Mouse (Mus musculus): ENCODE measurements around the gene Gm13287. TPM values are rescaled to one million over a fixed set of nuclear protein-coding genes. Genes with fewer than 3 reads are reported as not detected.
"Not testable (repeated sequence)": the region's sequence is repeated elsewhere in the genome, so short reads cannot be mapped to it uniquely, and the experiment has no call there.

Gene Gm13287
- not detected in 2 replicates for polyA plus RNA-seq (2014; fragmentation: Nextera tagmentation; extraction: Ambion mirVana)

- H3K4me3 ChIP-seq (ENCODE audit: low read length); H3K9ac ChIP-seq (ENCODE audit: low read depth, low read length); ATAC-seq (ENCODE audit: low FRiP score, low TSS enrichment); H3K4me1 ChIP-seq (ENCODE audit: control insufficient read depth, insufficient read depth, low read length); H3K27me3 ChIP-seq (ENCODE audit: control insufficient read depth, insufficient read depth, low read length); H3K4me2 ChIP-seq (replicated peaks; ENCODE audit: low read depth, low read length); H3K9me3 ChIP-seq (ENCODE audit: control insufficient read depth, low read length); H3K27ac ChIP-seq (ENCODE audit: low read depth, low read length); H3K36me3 ChIP-seq (ENCODE audit: control insufficient read depth, insufficient read depth, low read length): not testable (repeated sequence)
- no CpG with 5 or more reads among the region's 29 CpGs for WGBS
Measured at GRCm38 (mm10) chr4:88802954-88803353, at the start of gene Gm13287. Gm13287 (plus strand) TSS chr4:88803254.

- not testable (repeated sequence) for H3K9ac ChIP-seq (ENCODE audit: low read depth, low read length); H3K4me3 ChIP-seq (ENCODE audit: low read length); H3K4me2 ChIP-seq (replicated peaks; ENCODE audit: low read depth, low read length); H3K27me3 ChIP-seq (ENCODE audit: control insufficient read depth, insufficient read depth, low read length); ATAC-seq (ENCODE audit: low FRiP score, low TSS enrichment); H3K27ac ChIP-seq (ENCODE audit: low read depth, low read length); H3K4me1 ChIP-seq (ENCODE audit: control insufficient read depth, insufficient read depth, low read length); H3K9me3 ChIP-seq (ENCODE audit: control insufficient read depth, low read length); H3K36me3 ChIP-seq (ENCODE audit: control insufficient read depth, insufficient read depth, low read length)
- 82% methylated on average over 13 of the region's 15 CpGs for WGBS
Measured at GRCm38 (mm10) chr4:88754818-88755340, 48.2 kb upstream of the Gm13287 start, which contains the start of gene Gm13271. Gm13271 (plus strand) TSS chr4:88754868.

DNA sequence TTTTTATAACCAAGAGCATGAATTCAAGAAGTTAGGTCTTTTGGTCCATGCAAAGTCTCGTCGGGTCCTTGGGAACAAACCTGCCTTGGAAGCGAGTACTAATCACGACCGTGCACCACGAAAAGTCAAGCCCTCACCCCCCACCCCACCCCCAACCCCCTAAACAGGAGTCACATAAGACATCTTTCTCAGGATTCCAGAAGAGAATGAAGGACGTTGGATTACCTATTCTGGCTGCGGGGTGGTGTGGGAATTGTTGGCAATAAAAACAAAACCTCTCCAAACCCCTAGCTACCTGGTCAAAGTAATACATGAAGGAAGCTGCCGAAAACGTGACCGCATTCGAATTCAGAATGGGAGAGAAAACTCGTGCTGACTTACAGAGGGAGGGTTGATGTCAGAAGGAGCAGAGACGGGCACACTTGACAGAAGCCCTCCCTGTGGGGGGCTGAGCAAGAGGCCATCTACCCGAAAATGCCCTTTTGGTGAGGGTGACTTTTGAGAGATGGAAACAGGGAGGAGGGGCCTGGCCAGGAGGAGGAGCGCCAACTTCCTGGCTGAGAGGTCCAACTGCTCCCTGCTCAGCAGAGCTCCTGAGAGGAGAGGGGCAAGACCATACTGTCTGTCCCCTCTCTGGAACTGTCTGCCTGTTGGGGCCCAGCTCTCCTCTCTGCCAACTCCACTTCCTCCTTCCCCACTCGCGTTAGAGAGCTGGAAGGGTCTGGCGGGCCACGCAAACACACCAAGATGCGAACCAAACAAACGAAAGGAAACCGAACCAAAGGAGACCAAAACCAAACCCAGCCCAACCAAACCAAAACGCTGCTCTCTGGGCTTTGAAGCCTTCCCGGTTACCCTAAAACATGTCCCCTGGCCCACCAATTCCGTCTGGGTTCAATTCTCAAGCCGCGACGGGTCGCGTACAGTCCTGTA lies 46.2 kb upstream of the Gm13287 start:
- not testable (repeated sequence) for ATAC-seq (ENCODE audit: low FRiP score, low TSS enrichment); H3K4me1 ChIP-seq (ENCODE audit: control insufficient read depth, insufficient read depth, low read length); H3K27me3 ChIP-seq (ENCODE audit: control insufficient read depth, insufficient read depth, low read length); H3K9me3 ChIP-seq (ENCODE audit: control insufficient read depth, low read length); H3K36me3 ChIP-seq (ENCODE audit: control insufficient read depth, insufficient read depth, low read length)
- Histone ChIP-seq H3K4me3 (ENCODE audit: low read length) (peak overlapping the region; percentile 41), H3K4me2 (replicated peaks; ENCODE audit: low read depth, low read length) (peak overlapping the region; percentile 69), H3K27ac (ENCODE audit: low read depth, low read length) (peak overlapping the region; percentile 93), H3K9ac (ENCODE audit: low read depth, low read length) (peak overlapping the region; percentile 62)
- WGBS, result 10% methylated on average over 28 of the region's 31 CpGs

GRCm38 (mm10) chr4:88757628-88758031 lies 45.4 kb upstream of the Gm13287 start:
- H3K27me3 ChIP-seq (ENCODE audit: control insufficient read depth, insufficient read depth, low read length); H3K9me3 ChIP-seq (ENCODE audit: control insufficient read depth, low read length); H3K4me1 ChIP-seq (ENCODE audit: control insufficient read depth, insufficient read depth, low read length); H3K36me3 ChIP-seq (ENCODE audit: control insufficient read depth, insufficient read depth, low read length): not testable (repeated sequence)
- WGBS, result 1% methylated on average over 15 of the region's 21 CpGs
- peak overlapping the region; percentile 41 for H3K4me3 ChIP-seq (ENCODE audit: low read length)
- peak overlapping the region; percentile 69 for H3K4me2 ChIP-seq (replicated peaks; ENCODE audit: low read depth, low read length)
- H3K9ac ChIP-seq (ENCODE audit: low read depth, low read length), result peak overlapping the region; percentile 62
- H3K27ac ChIP-seq (ENCODE audit: low read depth, low read length), result peak overlapping the region; percentile 93
- ATAC-seq (ENCODE audit: low FRiP score, low TSS enrichment), result peak; percentile 100

- ATAC-seq (ENCODE audit: low FRiP score, low TSS enrichment); H3K36me3 ChIP-seq (ENCODE audit: control insufficient read depth, insufficient read depth, low read length); H3K9ac ChIP-seq (ENCODE audit: low read depth, low read length); H3K27ac ChIP-seq (ENCODE audit: low read depth, low read length); H3K27me3 ChIP-seq (ENCODE audit: control insufficient read depth, insufficient read depth, low read length); H3K4me2 ChIP-seq (replicated peaks; ENCODE audit: low read depth, low read length); H3K4me3 ChIP-seq (ENCODE audit: low read length); H3K9me3 ChIP-seq (ENCODE audit: control insufficient read depth, low read length); H3K4me1 ChIP-seq (ENCODE audit: control insufficient read depth, insufficient read depth, low read length): not testable (repeated sequence)
- 93% methylated on average over 8 of the region's 9 CpGs for WGBS
Measured at GRCm38 (mm10) chr4:88758751-88759150, 44.3 kb upstream of the Gm13287 start.

- not testable (repeated sequence) for H3K27ac ChIP-seq (ENCODE audit: low read depth, low read length); H3K36me3 ChIP-seq (ENCODE audit: control insufficient read depth, insufficient read depth, low read length); H3K9ac ChIP-seq (ENCODE audit: low read depth, low read length); ATAC-seq (ENCODE audit: low FRiP score, low TSS enrichment); H3K4me1 ChIP-seq (ENCODE audit: control insufficient read depth, insufficient read depth, low read length); H3K27me3 ChIP-seq (ENCODE audit: control insufficient read depth, insufficient read depth, low read length); H3K9me3 ChIP-seq (ENCODE audit: control insufficient read depth, low read length)
- 19% methylated on average over 7 of the region's 14 CpGs for WGBS
- Histone ChIP-seq H3K4me2 (replicated peaks; ENCODE audit: low read depth, low read length) (peak within 1 kb of the TSS; percentile 24; the same call in 1 of the 2 replicates), H3K4me3 (ENCODE audit: low read length) (peak within 1 kb of the TSS; percentile 17; the same call in 1 of the 2 replicates)
Measured at GRCm38 (mm10) chr4:88759610-88760268, 43.3 kb upstream of the Gm13287 start, which contains the start of gene Gm13283. Gm13283 (plus strand) TSS chr4:88760119.

DNA sequence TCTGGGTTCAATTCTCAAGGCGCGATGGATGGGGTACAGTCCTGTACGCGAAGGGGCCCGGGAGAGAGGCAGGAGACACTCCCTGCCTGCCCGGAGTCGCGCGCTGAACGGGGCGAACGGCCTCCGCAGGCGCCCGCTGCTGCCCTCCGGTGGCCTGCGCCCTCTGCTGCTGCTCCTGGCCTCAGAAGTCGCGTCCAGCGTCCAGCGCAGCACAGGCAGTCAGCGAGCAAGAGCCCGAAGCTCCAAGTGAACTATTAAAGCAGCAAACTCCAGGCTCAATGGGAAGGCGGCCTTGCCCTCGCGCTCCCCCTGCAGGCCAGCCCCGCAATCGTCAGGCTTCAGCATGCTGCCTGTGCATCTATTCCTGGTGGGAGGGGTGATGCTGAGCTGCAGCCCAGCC lies 42.6 kb upstream of the Gm13287 start:
- H3K27ac ChIP-seq (ENCODE audit: low read depth, low read length); H3K4me1 ChIP-seq (ENCODE audit: control insufficient read depth, insufficient read depth, low read length); H3K9me3 ChIP-seq (ENCODE audit: control insufficient read depth, low read length); H3K9ac ChIP-seq (ENCODE audit: low read depth, low read length); H3K36me3 ChIP-seq (ENCODE audit: control insufficient read depth, insufficient read depth, low read length); H3K27me3 ChIP-seq (ENCODE audit: control insufficient read depth, insufficient read depth, low read length); ATAC-seq (ENCODE audit: low FRiP score, low TSS enrichment): not testable (repeated sequence)
- peak overlapping the region; percentile 24; the same call in 1 of the 2 replicates for H3K4me2 ChIP-seq (replicated peaks; ENCODE audit: low read depth, low read length)
- WGBS, result 0% methylated on average over 23 of the region's 28 CpGs
- peak overlapping the region; percentile 17; the same call in 1 of the 2 replicates for H3K4me3 ChIP-seq (ENCODE audit: low read length)

GRCm38 (mm10) chr4:88761776-88762175 lies 41.3 kb upstream of the Gm13287 start:
- H3K36me3 ChIP-seq (ENCODE audit: control insufficient read depth, insufficient read depth, low read length); H3K4me2 ChIP-seq (replicated peaks; ENCODE audit: low read depth, low read length); H3K27me3 ChIP-seq (ENCODE audit: control insufficient read depth, insufficient read depth, low read length); H3K4me1 ChIP-seq (ENCODE audit: control insufficient read depth, insufficient read depth, low read length); H3K9ac ChIP-seq (ENCODE audit: low read depth, low read length); H3K4me3 ChIP-seq (ENCODE audit: low read length); ATAC-seq (ENCODE audit: low FRiP score, low TSS enrichment); H3K9me3 ChIP-seq (ENCODE audit: control insufficient read depth, low read length); H3K27ac ChIP-seq (ENCODE audit: low read depth, low read length): not testable (repeated sequence)
- 70% methylated on average over 6 of the region's 8 CpGs for WGBS
